8 mouse cellular contexts compared by ENCODE assay signal in the genomic region with DNA sequence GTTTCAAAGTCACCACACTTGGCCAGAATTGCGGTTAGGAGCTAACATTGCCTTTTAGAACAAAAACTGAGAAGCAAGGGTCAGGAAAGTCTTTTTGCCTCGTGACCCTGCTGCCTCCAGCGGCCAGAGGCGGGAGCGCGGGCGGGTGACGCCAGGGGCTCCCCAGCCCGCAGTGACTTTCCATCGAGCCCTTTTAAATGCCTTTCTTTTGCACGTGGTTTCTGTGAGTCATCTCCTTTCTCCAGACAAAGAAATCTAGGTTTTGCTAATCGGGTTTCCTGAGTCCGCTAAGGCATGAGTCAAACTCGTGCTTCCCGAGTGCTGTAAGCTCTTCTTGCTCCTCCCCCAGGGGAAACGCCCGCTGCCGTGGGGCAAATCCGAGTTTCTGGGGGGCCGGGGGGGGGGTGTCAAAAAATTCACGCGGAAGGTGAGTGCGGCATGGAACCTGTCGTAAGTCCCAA. TPM values are rescaled to one million over a fixed set of nuclear protein-coding genes. Genes with fewer than 3 reads are reported as not detected.
DNase-seq lines count a peak whose midpoint lies in the region; ATAC-seq and TF ChIP-seq lines count a peak whose summit lies in the region.

No protein-coding gene starts in this region.

- peak; percentile 73 for ATAC-seq in forebrain, embryonic 14.5 days
- ATAC-seq in lung, postnatal 0 days: peak; percentile 92

- 0 out of 2 replicates have a peak, but pooled peaks cover 5% of the 10 kb centered on the region for H3K36me3 ChIP-seq in forebrain, embryonic 14.5 days (ENCODE audit: control insufficient read depth, insufficient read depth, low read length)
- H3K36me3 ChIP-seq in lung, postnatal 0 days (ENCODE audit: insufficient read depth, low read length): no peaks in the 10 kb centered on the region

- intact Hi-C loops in heart, postnatal 25 days (cut with DNase I): loop anchor here (2.0 kb wide), 2 partner anchors 23 to 39 kb away; a partner anchor contains a TSS

- peak; percentile 95 for DNase-seq in ES-CJ7 (ENCODE audit: low read depth, low spot score)
- peak; percentile 54 for DNase-seq in cerebellum, adult 11 months
- peak; percentile 80 for DNase-seq in forebrain, embryonic 14.5 days (ENCODE audit: low spot score)
- peak; percentile 70 for DNase-seq in heart, postnatal 25 days (ENCODE audit: low spot score)
- DNase-seq in layer of hippocampus, adult 9-11 months: peak; percentile 79
- DNase-seq in lung, postnatal 0 days (ENCODE audit: low spot score): peak; percentile 98
- peak; percentile 50 for DNase-seq in ovary, postnatal 10 days (ENCODE audit: low spot score)
- peak; percentile 74 for DNase-seq in thymus, postnatal 0 days (ENCODE audit: low spot score)

- TF ChIP-seq CTCF in lung, postnatal 0 days (IDR thresholded peaks at IDR 0.05): peak; percentile 89

- no peaks in the 10 kb centered on the region for H3K27me3 ChIP-seq in forebrain, embryonic 14.5 days (replicated peaks; ENCODE audit: control insufficient read depth, insufficient read depth, low read length)
- H3K27me3 ChIP-seq in lung, postnatal 0 days (replicated peaks; ENCODE audit: insufficient read depth, low read length): no peaks in the 10 kb centered on the region

- peak overlapping the region; percentile 90 for H3K4me2 ChIP-seq in forebrain, embryonic 14.5 days (ENCODE audit: low read length)
- peak overlapping the region; percentile 75 for H3K4me2 ChIP-seq in lung, postnatal 0 days (replicated peaks; ENCODE audit: low read depth, low read length)

- WGBS in forebrain, embryonic 14.5 days: under 1% methylated on average over 24 of the region's 24 CpGs
- WGBS in lung, postnatal 0 days: under 1% methylated on average over 24 of the region's 24 CpGs

- peak; percentile 38; the same call in 1 of the 2 replicates for TF ChIP-seq EP300 in lung, postnatal 0 days (IDR thresholded peaks at IDR 0.05)

- no peaks in the 10 kb centered on the region for H3K9me3 ChIP-seq in forebrain, embryonic 14.5 days (replicated peaks; ENCODE audit: control insufficient read depth, low read length)
- H3K9me3 ChIP-seq in lung, postnatal 0 days (ENCODE audit: low read length): no peaks in the 10 kb centered on the region

- H3K9ac ChIP-seq in forebrain, embryonic 14.5 days (ENCODE audit: low read length): peak overlapping the region; percentile 64
- peak overlapping the region; percentile 39; the same call in 1 of the 2 replicates for H3K9ac ChIP-seq in lung, postnatal 0 days (replicated peaks; ENCODE audit: low read depth)

- H3K4me3 ChIP-seq in forebrain, embryonic 14.5 days (ENCODE audit: low read depth, low read length): peak overlapping the region; percentile 45
- peak overlapping the region; percentile 48 for H3K4me3 ChIP-seq in lung, postnatal 0 days (ENCODE audit: low read depth, low read length)

- H3K4me1 ChIP-seq in forebrain, embryonic 14.5 days (ENCODE audit: control insufficient read depth, insufficient read depth, low read length): peaks cover 3% of the 10 kb centered on the region
- peaks cover 9% of the 10 kb centered on the region; the same call in 1 of the 2 replicates for H3K4me1 ChIP-seq in lung, postnatal 0 days (ENCODE audit: insufficient read depth, low read depth, low read length)

- H3K27ac ChIP-seq in forebrain, embryonic 14.5 days (ENCODE audit: low read depth, low read length): peak overlapping the region; percentile 74; the same call in 1 of the 2 replicates
- H3K27ac ChIP-seq in lung, postnatal 0 days (ENCODE audit: low read length): peak overlapping the region; percentile 90

RNA-seq across cellular contexts. Expression of a gene that starts 38.4 kb away (rescaled TPM):
- 4,517 and 5,265 TPM in 2 replicates for polyA plus RNA-seq in forebrain, embryonic 14.5 days (2014; fragmentation: Nextera tagmentation; extraction: Ambion mirVana)
- 1,000 to 10,000 TPM; 1,031 to 1,197 TPM for total RNA-seq in heart, postnatal 25 days (2021)
- 2,930 and 3,003 TPM in 2 replicates for polyA plus RNA-seq in lung, postnatal 0 days (2015; fragmentation: Nextera tagmentation; extraction: Ambion mirVana)
- 3,927 and 4,011 TPM in 2 replicates for polyA plus RNA-seq in thymus, postnatal 0 days (2015; fragmentation: Nextera tagmentation; extraction: Ambion mirVana)

Comparison
In these comparisons a context has a peak if more than half of its experiments do, and no peak if none do; other contexts are left out.
1. Peak in every context shown above with its lines: DNase-seq, ATAC-seq, H3K4me3 ChIP-seq and H3K27ac ChIP-seq.